Mouse (Mus musculus) fat pad, adult 2 months (tissue): ENCODE results near the gene Gm21961.
"Not testable (repeated sequence)": the region's sequence is repeated elsewhere in the genome, so short reads cannot be mapped to it uniquely, and the experiment has no call there.

Source experiments
- DNase-seq: peaks from one replicate; pipeline ENCODE4 v3.0.0-alpha.2; 2011; ENCODE audit warnings: low read depth, low spot score; ENCODE audit errors: extremely low read depth

The Gm21961 gene

GRCm38 (mm10) chr15:65014804-65015203 is at the start of gene Gm21961:
TSS of gene Gm21961 (minus strand) at chr15:65014904.
- no peak for DNase-seq

GRCm38 (mm10) chr15:65041999-65042398 is 27.3 kb upstream of the Gm21961 start:
- DNase-seq, result no peak

- DNase-seq, result not testable (repeated sequence)
These were observed 24.5 kb upstream of the Gm21961 start for GRCm38 (mm10) chr15:65039216-65039615.

GRCm38 (mm10) chr15:65017971-65018370 is 3.3 kb upstream of the Gm21961 start:
- DNase-seq, result no peak

GRCm38 (mm10) chr15:65006177-65006576 is 8.5 kb downstream of the Gm21961 start:
- no peak for DNase-seq

GRCm38 (mm10) chr15:64994498-64994897 is 20.2 kb downstream of the Gm21961 start:
- no peak for DNase-seq

GRCm38 (mm10) chr15:64979976-64980375 is 34.7 kb downstream of the Gm21961 start:
- no peak for DNase-seq

- DNase-seq, result no peak
These were observed 38.5 kb downstream of the Gm21961 start for GRCm38 (mm10) chr15:64976044-64976805.
